Mouse (Mus musculus) CD4-positive, CD25-positive, alpha-beta regulatory T cell (primary cell): ENCODE measurements around the gene Gas2l2. TPM values are rescaled to one million over a fixed set of nuclear protein-coding genes. Genes with fewer than 3 reads are reported as not detected.

Experiments used
- polyA plus RNA-seq: library from polyadenylated mRNA; unstranded; fragments of 100-300 nt; shearing (Covaris generic); gene quantifications from one replicate; pipeline ENCODE4 v1.2.1, GENCODE M21; 2017

Gene Gas2l2
- polyA plus RNA-seq: not detected

GRCm38 (mm10) chr11:83429355-83429754, at the start of gene Gas2l2:
Gene Gas2l2, minus strand, starts transcription at chr11:83429455.

DNA sequence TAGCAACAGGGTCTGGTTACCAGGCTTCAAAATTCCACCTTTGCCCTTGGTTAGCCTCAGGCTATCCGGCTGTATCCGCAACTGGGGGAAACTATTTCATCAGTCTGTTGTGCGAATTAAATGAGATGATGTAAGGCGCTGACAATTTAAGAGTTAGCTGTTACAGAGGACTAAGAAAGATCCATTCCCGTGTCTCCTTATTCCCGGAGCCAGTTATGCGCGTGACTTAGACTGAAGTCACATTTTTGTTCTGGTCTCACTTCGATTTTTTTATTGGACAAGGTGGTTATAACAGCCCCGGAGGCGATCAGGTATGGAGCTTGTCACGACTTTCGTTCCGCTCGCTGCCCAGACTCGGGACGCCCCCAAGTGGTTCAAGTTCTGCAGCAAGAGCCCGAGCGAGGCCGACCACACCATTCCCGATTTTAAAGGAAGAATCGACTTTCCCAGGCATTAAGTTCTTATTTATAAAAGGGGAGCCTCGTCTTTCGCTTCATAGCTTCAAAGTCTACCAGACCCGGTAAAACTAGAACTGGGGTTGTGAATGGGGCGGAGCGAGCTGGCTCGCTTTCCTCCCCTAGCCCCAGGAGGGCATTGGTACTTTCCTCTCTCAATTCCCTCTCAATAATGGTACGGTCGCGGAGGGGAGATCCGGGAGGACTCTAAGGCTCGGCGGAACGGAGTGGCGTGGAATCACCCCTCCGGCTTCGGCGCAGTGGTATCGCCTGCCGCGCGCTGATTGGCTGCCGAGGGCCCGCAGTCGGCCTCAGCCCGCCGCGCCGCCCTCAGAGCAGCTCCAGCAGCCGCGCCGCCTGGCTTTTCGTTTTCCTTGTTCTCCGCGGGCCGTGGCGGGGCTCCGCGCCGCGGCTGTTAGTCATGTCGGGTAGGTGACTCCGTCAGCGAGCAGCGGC, 43.3 kb upstream of the Gas2l2 start, which contains the start of gene Taf15:
Gene Taf15 (plus strand): TSS at position 763 of the 911 bp plus-strand sequence.

DNA sequence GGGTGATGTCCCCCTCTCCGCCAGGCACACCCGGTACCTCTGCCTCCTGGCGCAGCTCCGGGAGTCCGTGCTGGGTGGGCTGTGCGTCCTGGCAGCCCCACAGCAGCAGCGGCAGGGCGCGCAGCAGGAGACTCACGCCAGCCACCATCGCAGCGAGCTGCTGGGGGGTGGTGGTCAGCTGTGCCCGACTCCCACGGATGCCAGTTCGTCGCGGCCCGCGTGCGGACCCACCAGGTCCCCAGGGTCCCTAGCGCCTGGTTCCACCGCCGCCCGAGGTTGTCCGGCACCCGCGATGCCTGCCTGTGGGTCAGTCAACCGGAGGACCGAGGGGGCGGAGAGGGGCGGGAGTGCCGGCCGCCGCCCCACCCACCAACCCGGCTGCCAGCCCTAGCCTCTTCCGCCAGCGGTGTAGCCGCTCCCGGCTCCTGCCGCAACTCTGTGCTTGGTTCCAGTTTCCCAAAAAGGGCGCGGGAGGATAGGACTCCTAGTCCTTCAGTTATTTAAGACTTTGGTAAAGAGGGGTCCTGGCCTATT, 33.5 kb upstream of the Gas2l2 start, which contains the start of gene Mmp28:
Gene Mmp28 (minus strand): TSS at position 361 of the 534 bp plus-strand sequence.

DNA sequence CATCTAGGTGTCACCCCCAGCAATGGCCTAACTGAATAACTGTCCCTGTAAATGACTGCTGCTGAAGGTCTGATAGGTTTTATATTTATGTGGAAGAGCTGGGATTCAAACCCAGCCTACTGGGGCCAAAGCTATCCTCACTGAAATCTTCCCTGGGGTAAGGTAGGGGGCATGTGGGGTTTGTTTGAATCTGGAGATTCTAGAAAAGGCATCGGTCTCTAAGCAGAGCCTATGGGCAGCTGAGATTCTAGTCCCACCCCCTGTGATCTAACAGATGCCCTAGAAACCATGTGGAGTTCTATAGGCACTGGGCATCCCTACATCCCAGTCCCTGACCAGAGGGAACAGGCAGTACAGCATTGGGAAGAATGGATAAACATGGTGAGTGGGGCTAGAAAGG, 8.1 kb upstream of the Gas2l2 start, which contains the start of gene 1700020L24Rik:
Gene 1700020L24Rik (plus strand): TSS at position 301 of the 400 bp plus-strand sequence.

DNA sequence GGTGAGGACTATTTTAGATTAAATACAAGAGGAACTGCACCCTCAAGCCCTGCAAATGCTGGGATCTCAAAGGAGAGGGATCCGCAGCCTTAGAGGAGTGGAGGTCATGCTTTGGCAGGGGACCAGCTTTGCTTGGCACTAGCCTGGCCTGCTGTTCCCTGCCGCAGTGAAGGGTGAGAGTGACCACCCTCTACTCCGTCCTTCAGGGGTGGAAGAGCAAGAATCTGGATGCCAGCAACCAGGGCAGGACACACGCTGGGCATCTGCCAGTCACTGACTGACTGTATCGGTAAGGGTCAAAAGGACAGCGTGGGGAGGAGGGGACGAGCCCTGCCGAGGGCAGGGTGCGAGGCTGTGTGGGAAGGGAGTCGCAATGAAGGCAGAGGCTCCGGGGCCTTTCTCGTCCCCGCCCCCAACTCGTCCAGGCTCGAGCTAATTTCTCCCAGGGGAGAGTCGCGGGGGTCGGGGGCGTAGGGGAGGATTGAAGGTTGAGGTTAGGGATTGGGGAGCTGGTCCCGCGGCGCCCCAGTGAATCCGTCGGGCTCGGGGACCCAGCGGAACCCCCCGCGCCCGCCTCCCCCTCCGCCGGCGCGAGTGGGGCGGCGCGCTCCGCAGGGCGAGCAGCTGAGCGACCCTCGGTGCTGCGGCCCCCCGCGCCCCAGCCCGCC, 20.0 kb downstream of the Gas2l2 start, which contains the start of gene Rasl10b:
Gene Rasl10b (plus strand): TSS at position 51 of the 668 bp plus-strand sequence.

Other genes starting within 250 kb of the Gas2l2 start
- 4.3 TPM for gene Slfn3, start 238.1 kb downstream of the Gas2l2 start, polyA plus RNA-seq
- not detected for gene Slfn14, start 142.7 kb downstream of the Gas2l2 start, polyA plus RNA-seq
- gene Ap2b1, start 130.4 kb downstream of the Gas2l2 start, polyA plus RNA-seq: 48.4 TPM
- gene Pex12, start 126.9 kb downstream of the Gas2l2 start, polyA plus RNA-seq: 15.0 TPM
- not detected for gene Rasl10b, start 20.3 kb downstream of the Gas2l2 start, polyA plus RNA-seq
- gene 1700020L24Rik, start 8.2 kb upstream of the Gas2l2 start, polyA plus RNA-seq: 1.4 TPM
- not detected for gene Mmp28, start 33.6 kb upstream of the Gas2l2 start, polyA plus RNA-seq
- gene Taf15, start 43.6 kb upstream of the Gas2l2 start, polyA plus RNA-seq: 17.2 TPM
- gene Heatr9, start 92.7 kb upstream of the Gas2l2 start, polyA plus RNA-seq: 0.10 TPM
- 80.8 TPM for gene Ccl5, start 101.1 kb upstream of the Gas2l2 start, polyA plus RNA-seq
- gene Ccl9, start 149.2 kb upstream of the Gas2l2 start, polyA plus RNA-seq: not detected
- gene Ccl6, start 163.6 kb upstream of the Gas2l2 start, polyA plus RNA-seq: 1.4 TPM
- not detected for gene Rpl9-ps1, start 216.2 kb upstream of the Gas2l2 start, polyA plus RNA-seq
- 0.31 TPM for gene Ccl3, start 219.9 kb upstream of the Gas2l2 start, polyA plus RNA-seq
- gene Ccl4, start 233.1 kb upstream of the Gas2l2 start, polyA plus RNA-seq: 2.0 TPM